Mouse (Mus musculus): Measurements from ENCODE around the gene Map4k5.

DNA sequence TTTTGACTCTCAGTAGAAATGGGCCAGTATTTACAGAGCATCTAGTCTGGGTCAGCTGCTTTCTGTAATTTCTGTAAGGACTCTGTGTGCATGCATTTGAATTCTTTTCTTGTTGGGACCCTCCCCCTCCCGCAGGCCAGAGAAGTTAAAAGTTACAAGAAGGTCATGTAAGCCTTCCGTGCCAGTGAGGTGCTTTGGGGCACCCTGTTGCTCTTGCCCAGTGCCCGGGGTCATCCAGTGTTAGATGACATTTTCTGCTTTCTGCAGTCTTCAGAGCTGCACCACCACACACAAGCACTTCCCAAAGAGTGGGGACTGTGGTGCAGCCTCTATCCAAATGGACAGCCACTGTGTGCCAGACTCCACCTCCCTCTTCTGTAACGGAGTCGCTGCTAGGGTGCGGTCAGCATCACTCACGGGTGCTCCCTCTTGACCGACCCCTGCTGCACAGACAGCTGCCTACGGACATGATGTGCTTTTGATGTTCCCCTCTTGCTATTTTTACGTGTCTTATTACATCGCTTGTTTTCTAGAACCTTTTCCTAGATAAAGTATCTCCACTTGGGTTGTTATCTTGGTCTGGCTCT lies 85.5 kb downstream of the Map4k5 start:
- TF ChIP-seq POLR2A (IDR thresholded peaks at IDR 0.05; ENCODE audit: insufficient read depth, low read depth, low read length) = no peak
- TF ChIP-seq CTCF (IDR thresholded peaks at IDR 0.05; ENCODE audit: insufficient read depth, low read depth, low read length) = no peak
